Mouse (Mus musculus): ENCODE measurements around the gene Rusc2. TPM values are rescaled to one million over a fixed set of nuclear protein-coding genes. Genes with fewer than 3 reads are reported as not detected.
A peak's percentile ranks its signal among the peaks of the same experiment; 100 is the strongest.

The Rusc2 gene
- polyA plus RNA-seq, 1 experiment from 2014 or later: 82.7 TPM

DNA sequence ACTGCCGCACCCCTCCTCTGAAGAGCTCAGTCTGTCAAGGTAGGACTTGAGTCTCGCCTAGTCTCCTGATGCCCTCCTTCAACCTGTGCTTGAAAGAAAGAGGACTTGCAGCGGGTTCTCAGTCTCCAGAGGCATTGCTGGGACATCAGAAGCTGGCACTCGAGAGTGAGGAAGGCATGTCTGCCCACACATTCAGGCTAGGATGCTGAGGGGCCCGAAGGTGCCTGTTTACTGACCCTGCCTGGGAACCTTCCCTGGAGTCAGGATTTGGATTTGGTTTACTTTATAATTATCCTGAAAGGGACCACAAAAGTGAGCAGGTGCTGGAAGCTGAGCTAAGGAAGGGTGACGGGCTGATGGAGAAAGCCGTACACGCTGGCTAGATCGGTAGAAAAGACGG lies 19.7 kb downstream of the Rusc2 start:
- H3K4me1 ChIP-seq: peaks cover 43% of the 10 kb centered on the region
- no peak overlapping the region for H3K4me2 ChIP-seq
- H3K27me3 ChIP-seq (replicated peaks): no peaks in the 10 kb centered on the region
- no peaks in the 10 kb centered on the region for H3K36me3 ChIP-seq
- WGBS: 91% methylated on average over 10 of the region's 10 CpGs
- no peaks in the 10 kb centered on the region for H3K9me3 ChIP-seq (replicated peaks)
- H3K4me3 ChIP-seq (replicated peaks): no peak overlapping the region
- no peak for ATAC-seq (ENCODE audit: low FRiP score)
- H3K9ac ChIP-seq (replicated peaks): no peak overlapping the region
- H3K27ac ChIP-seq (replicated peaks): no peak overlapping the region

GRCm38 (mm10) chr4:43402212-43402611 lies 20.4 kb downstream of the Rusc2 start:
- Histone ChIP-seq H3K4me2 (no peak overlapping the region), H3K9ac (replicated peaks) (no peak overlapping the region), H3K4me3 (replicated peaks) (no peak overlapping the region), H3K27ac (replicated peaks) (no peak overlapping the region), H3K27me3 (replicated peaks) (no peaks in the 10 kb centered on the region), H3K36me3 (no peaks in the 10 kb centered on the region), H3K4me1 (peaks cover 46% of the 10 kb centered on the region), H3K9me3 (replicated peaks) (no peaks in the 10 kb centered on the region)
- no peak for ATAC-seq (ENCODE audit: low FRiP score)
- 84% methylated on average over 9 of the region's 9 CpGs for WGBS

DNA sequence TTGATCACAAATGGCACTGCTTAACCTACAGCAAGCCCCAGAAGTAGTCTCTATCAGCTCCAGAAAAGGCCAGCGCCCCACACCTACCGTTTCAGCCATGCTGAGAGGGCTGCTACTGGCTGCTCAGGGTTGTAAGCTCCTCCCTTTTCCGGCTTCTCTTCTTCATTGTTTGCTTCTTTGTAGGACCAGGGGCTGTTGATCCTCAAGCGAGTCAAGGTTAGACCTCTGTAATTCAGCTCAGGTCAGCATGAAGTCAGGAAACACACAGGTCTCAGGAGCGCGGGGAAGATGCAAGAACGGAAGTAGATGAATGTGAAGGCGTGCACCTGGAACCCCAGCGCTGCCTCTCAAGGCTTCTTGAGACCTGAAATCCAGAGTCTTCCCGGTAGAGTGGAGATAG lies 22.9 kb downstream of the Rusc2 start:
- Histone ChIP-seq H3K4me2 (no peak overlapping the region), H3K9ac (replicated peaks) (no peak overlapping the region), H3K27ac (replicated peaks) (no peak overlapping the region), H3K9me3 (replicated peaks) (no peaks in the 10 kb centered on the region), H3K36me3 (no peaks in the 10 kb centered on the region), H3K4me1 (peaks cover 51% of the 10 kb centered on the region), H3K4me3 (replicated peaks) (no peak overlapping the region), H3K27me3 (replicated peaks) (no peaks in the 10 kb centered on the region)
- ATAC-seq (ENCODE audit: low FRiP score): no peak
- whole genome bisulfite sequencing: 87% methylated on average over 10 of the region's 10 CpGs

GRCm38 (mm10) chr4:43406162-43406971 lies 24.6 kb downstream of the Rusc2 start:
- Histone ChIP-seq H3K4me1 (peaks cover 51% of the 10 kb centered on the region), H3K4me2 (peak overlapping the region; percentile 81), H3K27ac (replicated peaks) (peak overlapping the region; percentile 99), H3K36me3 (no peaks in the 10 kb centered on the region), H3K27me3 (replicated peaks) (no peaks in the 10 kb centered on the region), H3K9me3 (replicated peaks) (no peaks in the 10 kb centered on the region), H3K9ac (replicated peaks) (peak overlapping the region; percentile 89), H3K4me3 (replicated peaks) (peak overlapping the region; percentile 70)
- peak; percentile 95 for ATAC-seq (ENCODE audit: low FRiP score)
- WGBS: 2% methylated on average over 28 of the region's 28 CpGs

GRCm38 (mm10) chr4:43407071-43407920 lies 25.5 kb downstream of the Rusc2 start:
- ATAC-seq (ENCODE audit: low FRiP score): peak; percentile 70
- H3K27ac ChIP-seq (replicated peaks): peak overlapping the region; percentile 99
- peaks cover 53% of the 10 kb centered on the region for H3K4me1 ChIP-seq
- peak overlapping the region; percentile 89 for H3K9ac ChIP-seq (replicated peaks)
- peak overlapping the region; percentile 81 for H3K4me2 ChIP-seq
- H3K9me3 ChIP-seq (replicated peaks): no peaks in the 10 kb centered on the region
- 47% methylated on average over 12 of the region's 12 CpGs for WGBS
- no peaks in the 10 kb centered on the region; the same call in 1 of the 2 replicates for H3K36me3 ChIP-seq
- H3K4me3 ChIP-seq (replicated peaks): peak overlapping the region; percentile 70
- H3K27me3 ChIP-seq (replicated peaks): no peaks in the 10 kb centered on the region

DNA sequence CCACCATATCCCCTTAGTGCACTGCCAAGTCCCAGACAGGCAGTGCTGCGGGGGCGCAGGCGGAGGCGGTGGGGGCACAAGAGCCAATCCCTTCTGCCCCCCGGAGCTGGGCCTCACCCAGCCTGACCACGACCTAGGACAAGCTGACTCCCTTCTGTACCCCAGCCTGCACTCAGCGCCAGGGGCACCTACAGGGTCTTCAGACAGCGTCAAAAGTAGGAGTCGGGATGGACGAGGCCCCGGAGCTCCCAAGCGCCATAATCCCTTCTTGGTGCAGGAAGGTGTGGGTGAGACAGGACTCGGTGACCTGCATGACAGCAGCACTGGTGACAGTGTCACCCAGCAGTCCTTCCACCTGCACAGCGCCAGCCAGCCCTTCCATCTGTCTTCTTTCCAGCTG lies 33.0 kb downstream of the Rusc2 start:
- no peaks in the 10 kb centered on the region for H3K9me3 ChIP-seq (replicated peaks)
- H3K9ac ChIP-seq (replicated peaks): no peak overlapping the region
- H3K4me2 ChIP-seq: no peak overlapping the region
- 0 out of 2 replicates have a peak, but pooled peaks have one; percentile 4 for ATAC-seq (ENCODE audit: low FRiP score)
- peaks cover 52% of the 10 kb centered on the region for H3K36me3 ChIP-seq
- H3K27ac ChIP-seq (replicated peaks): no peak overlapping the region
- no peaks in the 10 kb centered on the region for H3K27me3 ChIP-seq (replicated peaks)
- WGBS: 93% methylated on average over 14 of the region's 14 CpGs
- no peak overlapping the region for H3K4me3 ChIP-seq (replicated peaks)
- peaks cover 43% of the 10 kb centered on the region for H3K4me1 ChIP-seq

DNA sequence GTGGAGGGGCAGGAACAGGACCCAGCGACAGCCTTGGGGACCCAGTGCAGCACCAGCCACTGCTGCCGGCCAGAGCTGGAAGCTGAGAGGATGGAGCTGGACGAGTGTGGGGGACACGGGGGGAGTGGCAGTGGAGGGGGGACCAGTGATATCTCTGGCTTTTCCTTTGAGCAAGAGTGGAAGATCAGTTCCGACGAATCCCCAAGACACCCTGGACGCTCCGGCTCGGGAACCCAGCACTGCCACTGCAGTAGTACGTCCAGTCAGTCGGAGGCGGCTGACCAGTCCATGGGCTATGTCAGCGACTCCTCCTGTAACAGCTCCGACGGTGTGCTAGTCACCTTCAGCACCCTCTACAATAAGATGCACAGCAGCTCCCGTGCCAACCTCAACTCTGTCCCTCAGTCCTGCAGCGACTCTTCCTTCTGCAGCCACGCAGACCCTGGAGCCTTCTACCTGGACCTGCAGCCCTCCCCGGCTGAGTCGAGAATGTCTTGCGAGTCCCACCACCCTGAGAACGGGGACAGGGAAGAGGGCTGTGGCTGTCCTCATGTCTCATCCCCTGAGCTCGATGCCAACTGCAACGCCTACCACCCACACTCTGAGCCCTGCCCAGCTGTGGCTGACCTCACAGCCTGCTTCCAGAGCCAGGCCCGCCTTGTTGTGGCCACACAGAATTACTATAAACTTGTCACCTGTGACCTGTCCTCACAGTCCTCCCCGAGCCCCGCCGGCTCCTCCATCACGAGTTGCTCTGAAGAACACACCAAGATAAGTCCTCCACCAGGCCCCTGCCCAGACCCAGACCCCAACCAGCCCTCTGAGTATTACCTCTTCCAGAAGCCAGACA lies 33.7 kb downstream of the Rusc2 start:
- no peak for ATAC-seq (ENCODE audit: low FRiP score)
- H3K9ac ChIP-seq (replicated peaks): no peak overlapping the region
- peaks cover 42% of the 10 kb centered on the region for H3K4me1 ChIP-seq
- no peaks in the 10 kb centered on the region for H3K9me3 ChIP-seq (replicated peaks)
- H3K4me3 ChIP-seq (replicated peaks): no peak overlapping the region
- peaks cover 56% of the 10 kb centered on the region for H3K36me3 ChIP-seq
- WGBS: 94% methylated on average over 29 of the region's 29 CpGs
- no peak overlapping the region for H3K4me2 ChIP-seq
- no peaks in the 10 kb centered on the region for H3K27me3 ChIP-seq (replicated peaks)
- H3K27ac ChIP-seq (replicated peaks): no peak overlapping the region

- Histone ChIP-seq H3K27me3 (replicated peaks) (no peaks in the 10 kb centered on the region), H3K4me3 (replicated peaks) (no peak overlapping the region), H3K9ac (replicated peaks) (no peak overlapping the region), H3K36me3 (peaks cover 56% of the 10 kb centered on the region), H3K4me1 (peaks cover 40% of the 10 kb centered on the region), H3K27ac (replicated peaks) (no peak overlapping the region), H3K4me2 (no peak overlapping the region), H3K9me3 (replicated peaks) (no peaks in the 10 kb centered on the region)
- 96% methylated on average over 22 of the region's 22 CpGs for WGBS
- no peak for ATAC-seq (ENCODE audit: low FRiP score)
These were observed 34.3 kb downstream of the Rusc2 start for GRCm38 (mm10) chr4:43416071-43416490.

DNA sequence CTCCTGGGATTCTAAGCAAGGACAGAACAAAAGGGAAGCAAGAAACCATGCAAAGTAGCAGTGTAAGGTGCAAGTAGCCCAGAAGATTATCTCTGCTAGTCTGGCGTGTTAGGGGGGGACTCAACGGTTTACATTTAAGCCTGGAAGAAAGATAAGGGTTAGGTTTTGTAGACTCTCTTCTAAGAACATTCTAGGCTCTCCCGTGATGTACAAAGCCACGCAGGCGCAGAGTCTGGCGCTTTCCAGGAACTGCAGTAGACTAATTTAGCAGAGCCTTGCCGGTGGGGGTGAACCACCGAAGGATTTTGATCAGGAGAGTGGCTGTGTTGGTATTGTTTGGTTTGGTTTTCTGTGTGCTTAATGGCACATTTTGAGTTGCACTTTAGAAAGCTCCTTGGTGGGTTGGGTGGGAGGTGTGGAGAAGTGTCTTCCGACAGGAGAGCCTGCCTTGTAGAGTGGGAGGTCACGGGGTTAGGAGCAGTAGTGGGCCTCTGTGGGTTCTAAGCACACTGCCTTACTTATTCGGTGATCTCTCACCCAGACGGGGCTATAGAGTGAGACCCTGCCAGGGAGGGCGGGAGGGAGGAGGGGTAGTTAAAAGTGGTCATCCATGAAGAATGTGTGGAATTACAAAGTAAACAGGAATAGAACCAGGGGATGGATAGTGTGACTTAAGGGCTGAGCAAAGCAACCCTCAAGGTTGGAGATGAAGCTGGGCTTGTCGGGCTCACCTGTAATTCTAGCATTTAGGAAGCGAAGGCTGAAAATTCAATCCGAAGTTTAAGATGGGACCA lies 35.7 kb downstream of the Rusc2 start:
- H3K36me3 ChIP-seq: peaks cover 65% of the 10 kb centered on the region
- WGBS: 78% methylated on average over 16 of the region's 16 CpGs
- H3K4me2 ChIP-seq: no peak overlapping the region
- no peak overlapping the region for H3K4me3 ChIP-seq (replicated peaks)
- H3K4me1 ChIP-seq: peaks cover 33% of the 10 kb centered on the region
- H3K27me3 ChIP-seq (replicated peaks): peaks cover 7% of the 10 kb centered on the region; the same call in 1 of the 2 replicates
- H3K9ac ChIP-seq (replicated peaks): no peak overlapping the region
- ATAC-seq (ENCODE audit: low FRiP score): no peak
- H3K9me3 ChIP-seq (replicated peaks): no peaks in the 10 kb centered on the region
- H3K27ac ChIP-seq (replicated peaks): no peak overlapping the region

- no peak overlapping the region for H3K4me3 ChIP-seq (replicated peaks)
- peak overlapping the region; percentile 13; the same call in 1 of the 2 replicates for H3K27ac ChIP-seq (replicated peaks)
- H3K4me2 ChIP-seq: no peak overlapping the region
- peaks cover 16% of the 10 kb centered on the region for H3K27me3 ChIP-seq (replicated peaks)
- H3K36me3 ChIP-seq: peaks cover 75% of the 10 kb centered on the region
- peaks cover 30% of the 10 kb centered on the region for H3K4me1 ChIP-seq
- ATAC-seq (ENCODE audit: low FRiP score): no peak
- no peak overlapping the region for H3K9ac ChIP-seq (replicated peaks)
- 79% methylated on average over 4 of the region's 4 CpGs for WGBS
- H3K9me3 ChIP-seq (replicated peaks): no peaks in the 10 kb centered on the region
These were observed 36.7 kb downstream of the Rusc2 start for GRCm38 (mm10) chr4:43418450-43418849.
